Mouse (Mus musculus) liver, embryonic 14.5 days (tissue): ENCODE results near the gene St6galnac4.

Experiments
- CTCF ChIP-seq: IDR thresholded peaks from 2 replicates; pipeline ENCODE4 v1.5.1; 2016; ENCODE audit warnings: antibody characterized with exemption, low read depth, control low read depth
- EP300 ChIP-seq: IDR thresholded peaks from 2 replicates; pipeline ENCODE4 v1.6.1; 2016; ENCODE audit warnings: antibody characterized with exemption, low read depth

DNA sequence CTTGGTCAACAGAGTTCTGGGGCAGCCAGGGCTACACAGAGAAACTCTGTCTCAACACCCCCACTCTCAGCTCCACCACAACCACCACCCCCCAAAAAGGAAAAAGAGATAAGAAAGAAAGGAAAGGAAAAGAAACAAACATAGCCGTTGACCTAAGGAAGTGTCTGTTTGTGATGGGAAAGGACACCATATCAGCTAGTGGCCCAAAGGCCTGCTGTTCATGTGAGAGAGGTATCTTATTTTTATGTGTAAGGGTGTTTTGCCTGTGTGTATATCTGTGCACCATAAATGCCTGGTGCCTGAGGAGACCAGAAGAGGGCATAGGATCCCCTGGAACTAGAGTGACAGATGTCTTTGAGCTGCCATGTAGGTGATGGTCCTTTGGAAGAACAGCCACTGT is 52.7 kb downstream of the St6galnac4 start:
- no peak for TF ChIP-seq EP300
- no peak for TF ChIP-seq CTCF
